Mouse (Mus musculus): Measurements from ENCODE around the gene Eif3f. TPM values are rescaled to one million over a fixed set of nuclear protein-coding genes. Genes with fewer than 3 reads are reported as not detected.

The Eif3f gene
- polyA plus RNA-seq, 1 experiment from 2014 or later = 119 TPM

DNA sequence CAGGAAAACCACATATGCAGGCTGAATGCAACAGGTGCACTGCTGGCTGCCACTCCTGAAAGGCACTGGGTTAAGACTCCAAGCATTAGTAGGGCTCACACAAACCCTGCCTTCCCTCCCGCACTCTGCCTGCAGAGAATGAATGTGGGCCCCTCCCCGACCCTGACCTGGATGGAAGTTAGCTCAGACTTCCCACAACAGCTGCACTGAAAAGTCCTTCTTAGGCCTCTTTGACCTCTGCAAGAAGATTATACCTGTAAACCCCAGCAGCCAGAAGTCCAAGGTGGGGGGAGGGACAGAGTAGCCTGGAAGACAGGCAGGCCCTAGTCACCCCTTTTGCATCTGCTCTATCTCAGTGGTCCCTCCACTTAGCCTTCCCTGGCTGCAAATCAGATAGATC lies 15.1 kb downstream of the Eif3f start:
- Histone ChIP-seq H3K4me3 (ENCODE audit: low read depth, low read length) (no peak overlapping the region), H3K4me2 (no peak overlapping the region), H3K27me3 (ENCODE audit: insufficient read depth, low read length) (peaks cover 30% of the 10 kb centered on the region), H3K36me3 (ENCODE audit: insufficient read depth) (peaks cover 18% of the 10 kb centered on the region), H3K4me1 (ENCODE audit: insufficient read depth) (no peaks in the 10 kb centered on the region), H3K9me3 (ENCODE audit: low read depth, low read length) (no peaks in the 10 kb centered on the region), H3K27ac (ENCODE audit: low read depth) (no peak overlapping the region), H3K9ac (no peak overlapping the region)
- TF ChIP-seq CTCF (IDR thresholded peaks at IDR 0.05; ENCODE audit: low read depth) = no peak
- WGBS = 31% methylated on average over 2 of the region's 2 CpGs
- no peak for ATAC-seq (ENCODE audit: insufficient read depth)
- no peak for DNase-seq

DNA sequence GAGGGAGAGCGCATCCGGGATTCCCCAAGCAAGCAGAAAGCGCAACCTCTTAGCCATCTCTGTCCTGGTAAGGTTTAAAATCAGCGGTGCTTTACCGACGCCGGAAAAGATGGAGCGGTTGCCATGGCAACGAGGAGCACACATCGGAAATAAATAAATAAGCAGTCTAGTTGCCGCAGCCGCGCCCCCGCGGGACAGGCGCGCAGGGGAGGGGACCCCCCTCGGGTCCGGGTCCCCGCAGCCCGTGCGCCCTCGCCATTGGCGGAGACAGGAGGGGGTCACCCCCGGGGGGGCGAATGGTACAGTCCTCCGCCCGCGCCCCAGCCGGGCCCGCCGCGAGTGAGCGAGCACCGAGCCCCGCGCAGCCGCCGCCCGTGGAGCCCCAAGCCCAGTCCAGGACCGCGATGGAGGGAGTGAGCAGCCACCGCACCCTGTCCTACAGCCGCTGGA lies 16.1 kb downstream of the Eif3f start, which contains the start of gene Tub:
Tub (plus strand) TSS at position 27 of the 450 bp plus-strand sequence.
- Histone ChIP-seq H3K4me1 (ENCODE audit: insufficient read depth) (no peaks in the 10 kb centered on the region), H3K4me3 (ENCODE audit: low read depth, low read length) (peak within 1 kb of the TSS; percentile 43), H3K36me3 (ENCODE audit: insufficient read depth) (peaks cover 8% of the 10 kb centered on the region), H3K9me3 (ENCODE audit: low read depth, low read length) (no peaks in the 10 kb centered on the region), H3K27ac (ENCODE audit: low read depth) (no peak within 1 kb of the TSS), H3K9ac (0 out of 2 replicates have a peak within 1 kb of the TSS, but pooled peaks have one; percentile 32), H3K27me3 (ENCODE audit: insufficient read depth, low read length) (peaks cover 30% of the 10 kb centered on the region), H3K4me2 (peak within 1 kb of the TSS; percentile 82)
- peak; percentile 67 for ATAC-seq (ENCODE audit: insufficient read depth)
- DNase-seq = peak; percentile 79
- no peak for TF ChIP-seq CTCF (IDR thresholded peaks at IDR 0.05; ENCODE audit: low read depth)
- WGBS = under 1% methylated on average over 40 of the region's 44 CpGs

DNA sequence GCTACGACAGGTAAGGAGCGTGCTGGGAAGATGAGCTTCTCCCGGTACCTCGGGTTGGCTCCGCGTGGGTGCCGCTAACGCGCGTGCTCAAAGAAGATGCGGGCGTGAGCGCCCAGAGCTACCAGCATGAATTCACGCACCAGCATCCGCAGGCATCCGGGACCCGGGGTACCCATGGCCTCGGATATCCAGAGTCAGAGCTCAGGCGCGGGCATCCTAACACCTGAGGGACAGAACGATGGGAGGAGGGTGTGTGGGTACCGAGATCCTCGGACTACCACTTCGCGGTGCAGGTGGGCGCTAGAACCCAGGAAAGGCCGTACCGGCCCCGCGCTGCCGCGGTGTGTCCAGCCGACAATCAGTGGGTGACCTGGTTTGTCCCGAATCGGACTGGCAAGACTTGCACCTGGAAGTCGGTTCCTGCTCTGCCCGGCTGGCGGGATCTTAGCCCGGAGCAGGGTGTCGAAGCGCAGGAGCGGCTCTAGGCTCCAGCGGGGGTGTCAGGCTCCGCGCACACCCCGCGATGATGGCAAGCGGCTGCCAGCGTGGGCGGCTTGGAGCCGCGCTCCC lies 16.6 kb downstream of the Eif3f start:
- peak; percentile 19; the same call in 1 of the 2 replicates for ATAC-seq (ENCODE audit: insufficient read depth)

DNA sequence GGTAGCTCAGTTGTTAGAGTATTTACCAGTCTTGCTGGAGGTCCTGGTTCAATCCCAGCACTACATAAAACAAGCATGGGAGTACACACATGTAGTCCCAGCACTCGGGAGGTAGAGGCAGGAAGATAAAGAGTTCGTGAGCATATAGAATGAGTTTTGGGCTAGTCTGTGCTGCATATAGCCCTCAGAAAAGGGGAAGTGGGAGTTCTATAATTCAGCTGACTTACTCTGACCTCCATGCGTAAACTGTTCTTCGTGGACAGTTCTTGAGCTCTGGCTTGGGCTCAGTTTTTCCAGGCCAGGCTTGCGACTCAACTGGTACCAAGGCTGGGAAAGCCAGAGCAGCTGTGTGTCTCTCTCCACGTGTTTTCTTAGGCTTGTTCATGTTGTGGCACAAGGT lies 18.6 kb downstream of the Eif3f start:
- Histone ChIP-seq H3K36me3 (ENCODE audit: insufficient read depth) (no peaks in the 10 kb centered on the region), H3K27me3 (ENCODE audit: insufficient read depth, low read length) (peaks cover 30% of the 10 kb centered on the region), H3K9me3 (ENCODE audit: low read depth, low read length) (no peaks in the 10 kb centered on the region), H3K4me1 (ENCODE audit: insufficient read depth) (no peaks in the 10 kb centered on the region), H3K4me2 (no peak overlapping the region), H3K4me3 (ENCODE audit: low read depth, low read length) (no peak overlapping the region), H3K27ac (ENCODE audit: low read depth) (no peak overlapping the region), H3K9ac (no peak overlapping the region)
- 73% methylated on average over 6 of the region's 6 CpGs for WGBS
- ATAC-seq (ENCODE audit: insufficient read depth) = no peak
- no peak for TF ChIP-seq CTCF (IDR thresholded peaks at IDR 0.05; ENCODE audit: low read depth)
- no peak for DNase-seq

More for the DNA sequence above, 16.6 kb downstream of the Eif3f start:
- Histone ChIP-seq H3K27ac (ENCODE audit: low read depth) (no peak overlapping the region), H3K36me3 (ENCODE audit: insufficient read depth) (peaks cover 4% of the 10 kb centered on the region; the same call in 1 of the 2 replicates), H3K27me3 (ENCODE audit: insufficient read depth, low read length) (peaks cover 30% of the 10 kb centered on the region), H3K9ac (0 out of 2 replicates have a peak overlapping the region, but pooled peaks have one; percentile 32), H3K4me2 (peak overlapping the region; percentile 82), H3K4me3 (ENCODE audit: low read depth, low read length) (peak overlapping the region; percentile 43), H3K4me1 (ENCODE audit: insufficient read depth) (no peaks in the 10 kb centered on the region), H3K9me3 (ENCODE audit: low read depth, low read length) (no peaks in the 10 kb centered on the region)
- under 1% methylated on average over 52 of the region's 52 CpGs for WGBS
- TF ChIP-seq CTCF (IDR thresholded peaks at IDR 0.05; ENCODE audit: low read depth) = no peak
- DNase-seq = peak; percentile 8

DNA sequence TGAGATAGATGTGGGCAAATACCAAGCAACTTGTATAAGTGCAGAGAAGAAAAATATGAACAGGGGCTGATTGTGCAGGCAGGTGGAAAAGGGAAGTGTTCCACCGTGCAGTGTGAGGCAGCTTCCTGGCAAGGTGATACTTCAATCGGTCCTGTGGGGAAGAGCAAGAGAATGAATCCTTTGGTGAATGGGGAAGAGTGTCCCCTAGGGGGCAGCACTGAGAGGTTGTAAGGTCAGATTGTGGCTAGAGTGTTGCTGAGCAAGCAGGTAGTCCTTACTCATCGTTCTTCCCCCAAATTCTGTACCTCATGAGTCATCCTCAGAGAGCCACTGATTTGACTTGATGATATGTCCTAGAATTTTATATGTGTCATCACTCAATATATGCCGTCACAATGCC lies 20.0 kb downstream of the Eif3f start:
- peak; percentile 63 for TF ChIP-seq CTCF (IDR thresholded peaks at IDR 0.05; ENCODE audit: low read depth)
- 47% methylated on average over 4 of the region's 4 CpGs for WGBS
- H3K4me1 ChIP-seq (ENCODE audit: insufficient read depth) = no peaks in the 10 kb centered on the region
- no peaks in the 10 kb centered on the region for H3K36me3 ChIP-seq (ENCODE audit: insufficient read depth)
- ATAC-seq (ENCODE audit: insufficient read depth) (no peak), DNase-seq (peak; percentile 47)
- no peak overlapping the region for H3K27ac ChIP-seq (ENCODE audit: low read depth)
- no peak overlapping the region for H3K4me2 ChIP-seq
- no peak overlapping the region for H3K9ac ChIP-seq
- H3K4me3 ChIP-seq (ENCODE audit: low read depth, low read length) = no peak overlapping the region
- no peaks in the 10 kb centered on the region for H3K9me3 ChIP-seq (ENCODE audit: low read depth, low read length)
- peaks cover 29% of the 10 kb centered on the region for H3K27me3 ChIP-seq (ENCODE audit: insufficient read depth, low read length)

DNA sequence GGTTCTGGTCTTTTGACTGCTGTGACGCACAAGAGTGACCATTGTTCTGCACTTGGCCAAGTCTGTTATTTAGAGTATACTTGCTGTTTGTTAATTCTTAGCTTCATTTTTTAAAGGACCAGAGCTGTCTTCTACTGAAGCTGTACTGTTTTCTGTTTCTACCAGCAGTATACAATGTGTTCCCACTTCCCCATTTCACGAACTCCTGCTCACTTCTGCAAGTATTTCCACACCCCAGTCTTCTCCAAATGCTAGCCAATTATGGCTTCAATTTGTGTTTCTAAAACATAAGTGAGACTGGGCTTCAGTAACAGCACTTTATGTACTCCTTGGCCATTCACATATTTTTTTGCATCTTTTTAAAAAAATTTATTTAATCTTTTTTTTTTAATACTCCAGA lies 23.5 kb downstream of the Eif3f start:
- H3K27me3 ChIP-seq (ENCODE audit: insufficient read depth, low read length) = no peaks in the 10 kb centered on the region; the same call in 1 of the 2 replicates
- no peaks in the 10 kb centered on the region for H3K9me3 ChIP-seq (ENCODE audit: low read depth, low read length)
- no peak for TF ChIP-seq CTCF (IDR thresholded peaks at IDR 0.05; ENCODE audit: low read depth)
- no peak overlapping the region for H3K9ac ChIP-seq
- WGBS = 68% methylated on average over 2 of the region's 2 CpGs
- H3K36me3 ChIP-seq (ENCODE audit: insufficient read depth) = no peaks in the 10 kb centered on the region
- H3K4me1 ChIP-seq (ENCODE audit: insufficient read depth) = no peaks in the 10 kb centered on the region
- H3K27ac ChIP-seq (ENCODE audit: low read depth) = no peak overlapping the region
- DNase-seq (no peak), ATAC-seq (ENCODE audit: insufficient read depth) (no peak)
- H3K4me3 ChIP-seq (ENCODE audit: low read depth, low read length) = no peak overlapping the region
- no peak overlapping the region for H3K4me2 ChIP-seq

DNA sequence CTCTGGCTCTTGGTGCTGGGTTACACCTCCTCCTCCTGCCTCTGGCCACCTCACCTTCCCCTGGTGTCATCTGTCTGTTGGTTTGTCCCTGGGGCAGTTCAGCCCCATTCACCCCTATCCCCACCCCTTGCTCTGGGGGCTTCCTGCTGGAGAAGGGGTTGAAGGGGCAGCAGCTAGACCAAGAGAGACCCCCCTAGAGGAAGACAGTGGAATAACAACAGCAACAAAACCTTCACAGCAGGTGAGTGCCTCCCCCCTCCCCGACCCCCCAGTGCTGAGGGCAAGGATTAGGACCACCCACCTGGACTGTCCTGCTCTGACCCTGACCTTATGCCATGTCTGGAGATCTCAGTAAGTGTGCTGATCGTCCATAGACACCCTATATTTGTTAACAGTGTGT lies 31.8 kb downstream of the Eif3f start:
- Histone ChIP-seq H3K36me3 (ENCODE audit: insufficient read depth) (no peaks in the 10 kb centered on the region), H3K4me3 (ENCODE audit: low read depth, low read length) (no peak overlapping the region), H3K27me3 (ENCODE audit: insufficient read depth, low read length) (no peaks in the 10 kb centered on the region), H3K9me3 (ENCODE audit: low read depth, low read length) (no peaks in the 10 kb centered on the region), H3K4me1 (ENCODE audit: insufficient read depth) (no peaks in the 10 kb centered on the region), H3K9ac (no peak overlapping the region), H3K4me2 (no peak overlapping the region), H3K27ac (ENCODE audit: low read depth) (no peak overlapping the region)
- WGBS = 12% methylated on average over 2 of the region's 2 CpGs
- DNase-seq (no peak), ATAC-seq (ENCODE audit: insufficient read depth) (no peak)
- peak; percentile 40 for TF ChIP-seq CTCF (IDR thresholded peaks at IDR 0.05; ENCODE audit: low read depth)
